Mouse (Mus musculus): Measurements from ENCODE around the gene Zfp3.

- TF ChIP-seq CTCF (IDR thresholded peaks at IDR 0.05; ENCODE audit: control insufficient read depth, insufficient read depth, insufficient replicate concordance, low read depth, low read length), result no peak
- TF ChIP-seq POLR2A (IDR thresholded peaks at IDR 0.05; ENCODE audit: control insufficient read depth, low read depth, low read length), result no peak
These were observed 45.0 kb downstream of the Zfp3 start for GRCm38 (mm10) chr11:70809011-70809410.

Data from testis, adult 2 months (tissue).